Mouse (Mus musculus): ENCODE data around the gene Urah. TPM values are rescaled to one million over a fixed set of nuclear protein-coding genes. Genes with fewer than 3 reads are reported as not detected.

Gene Urah
- polyA plus RNA-seq, 1 experiment from 2014 or later, result not detected

DNA sequence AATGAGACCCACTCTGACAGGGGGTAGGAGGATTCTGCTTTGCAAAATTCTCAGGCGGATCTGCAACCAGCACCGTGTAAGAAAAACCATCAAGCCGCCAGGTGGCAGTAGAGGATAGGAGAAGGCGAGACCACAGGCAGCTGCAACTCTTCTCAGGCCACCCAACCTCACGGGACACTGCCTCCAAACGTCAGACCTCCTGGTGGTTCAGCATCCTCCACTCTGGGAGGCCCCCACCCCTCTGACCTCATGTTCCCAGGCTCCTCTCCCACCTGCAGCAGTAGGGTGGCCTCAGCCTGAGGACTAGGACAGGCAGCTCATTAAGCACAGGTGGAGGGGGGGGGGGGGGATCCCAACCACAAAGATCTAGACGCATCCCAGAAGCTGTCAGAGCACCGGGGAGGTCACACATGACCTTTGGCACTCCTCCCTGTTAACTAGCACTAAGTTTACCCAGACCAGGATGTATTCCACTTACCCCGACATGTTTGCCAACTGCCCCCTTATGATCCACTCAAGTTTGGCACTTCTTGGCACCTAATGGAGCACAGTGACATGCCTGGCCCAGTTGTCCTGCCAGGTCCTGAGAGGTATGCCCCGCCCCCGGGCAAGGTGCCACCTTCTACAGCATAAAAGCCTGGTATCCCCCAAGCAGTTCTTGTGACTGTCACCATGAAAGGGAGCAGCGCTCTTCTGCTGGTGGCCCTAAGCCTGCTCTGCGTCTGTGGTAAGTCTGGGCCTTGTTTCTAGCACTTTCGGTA, 10.3 kb downstream of the Urah start, which contains the start of gene Scgb1c1:
Gene Scgb1c1, plus strand, starts transcription at position 643 of the 761 bp plus-strand sequence.
- Histone ChIP-seq H3K4me1 (replicated peaks) (0 out of 2 replicates have a peak, but pooled peaks cover 2% of the 10 kb centered on the region), H3K9ac (no peak within 1 kb of the TSS), H3K9me3 (no peaks in the 10 kb centered on the region), H3K4me3 (no peak within 1 kb of the TSS), H3K4me2 (no peak within 1 kb of the TSS), H3K36me3 (no peaks in the 10 kb centered on the region), H3K27ac (no peak within 1 kb of the TSS), H3K27me3 (peaks cover 50% of the 10 kb centered on the region)
- peak; percentile 79 for ATAC-seq (ENCODE audit: low FRiP score)
- 34% methylated on average over 14 of the region's 14 CpGs for WGBS

DNA sequence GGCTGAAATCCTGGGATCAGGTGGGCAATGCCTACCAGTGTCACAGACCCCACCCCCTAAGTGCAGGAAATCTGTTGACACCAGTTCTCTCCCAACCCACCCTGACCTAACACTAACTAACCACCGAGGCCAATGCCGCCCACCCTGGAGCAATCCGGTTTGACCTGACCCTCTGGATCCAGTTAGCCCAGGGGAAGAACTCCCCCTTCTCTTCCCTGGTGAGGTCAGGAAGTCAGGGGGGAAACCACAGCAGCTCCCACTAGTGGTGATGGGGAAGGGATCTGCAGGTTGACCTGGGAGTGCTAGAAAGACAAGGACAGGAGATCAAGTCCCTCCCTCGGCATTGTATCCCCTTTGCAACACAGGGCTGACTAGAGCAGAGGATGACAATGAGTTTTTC, 10.9 kb downstream of the Urah start:
- no peak overlapping the region for H3K9ac ChIP-seq
- H3K27me3 ChIP-seq, result peaks cover 44% of the 10 kb centered on the region
- H3K4me1 ChIP-seq (replicated peaks), result 0 out of 2 replicates have a peak, but pooled peaks cover 2% of the 10 kb centered on the region
- H3K27ac ChIP-seq, result no peak overlapping the region
- ATAC-seq (ENCODE audit: low FRiP score), result no peak
- no peak overlapping the region for H3K4me2 ChIP-seq
- no peaks in the 10 kb centered on the region for H3K36me3 ChIP-seq
- no peaks in the 10 kb centered on the region for H3K9me3 ChIP-seq
- no peak overlapping the region for H3K4me3 ChIP-seq
- WGBS, result 73% methylated on average over 4 of the region's 4 CpGs

DNA sequence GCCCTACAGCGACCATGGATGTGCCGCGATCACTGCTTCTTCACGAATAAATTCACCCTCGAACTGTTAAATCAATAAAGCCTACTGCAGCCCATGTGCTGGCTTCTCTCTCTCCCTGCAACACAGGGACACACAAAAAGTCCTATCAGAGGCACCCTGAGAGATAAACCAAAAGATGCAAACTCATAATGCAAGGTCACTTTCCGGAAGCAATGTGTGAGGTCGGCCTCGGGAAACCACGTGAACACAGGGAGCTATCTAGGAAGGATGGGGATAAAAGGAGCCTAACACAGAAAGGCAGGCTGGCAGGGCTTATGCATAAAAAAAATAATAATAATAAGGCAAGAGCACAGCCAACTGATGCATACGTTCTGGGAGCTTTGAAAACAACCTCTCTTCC, 11.9 kb downstream of the Urah start:
- Histone ChIP-seq H3K4me2 (no peak overlapping the region), H3K9ac (peak overlapping the region; percentile 24; the same call in 1 of the 2 replicates), H3K27ac (no peak overlapping the region), H3K9me3 (no peaks in the 10 kb centered on the region), H3K4me3 (no peak overlapping the region), H3K36me3 (peaks cover 8% of the 10 kb centered on the region), H3K27me3 (peaks cover 34% of the 10 kb centered on the region), H3K4me1 (replicated peaks) (0 out of 2 replicates have a peak, but pooled peaks cover 2% of the 10 kb centered on the region)
- ATAC-seq (ENCODE audit: low FRiP score), result no peak
- 82% methylated on average over 10 of the region's 10 CpGs for WGBS

DNA sequence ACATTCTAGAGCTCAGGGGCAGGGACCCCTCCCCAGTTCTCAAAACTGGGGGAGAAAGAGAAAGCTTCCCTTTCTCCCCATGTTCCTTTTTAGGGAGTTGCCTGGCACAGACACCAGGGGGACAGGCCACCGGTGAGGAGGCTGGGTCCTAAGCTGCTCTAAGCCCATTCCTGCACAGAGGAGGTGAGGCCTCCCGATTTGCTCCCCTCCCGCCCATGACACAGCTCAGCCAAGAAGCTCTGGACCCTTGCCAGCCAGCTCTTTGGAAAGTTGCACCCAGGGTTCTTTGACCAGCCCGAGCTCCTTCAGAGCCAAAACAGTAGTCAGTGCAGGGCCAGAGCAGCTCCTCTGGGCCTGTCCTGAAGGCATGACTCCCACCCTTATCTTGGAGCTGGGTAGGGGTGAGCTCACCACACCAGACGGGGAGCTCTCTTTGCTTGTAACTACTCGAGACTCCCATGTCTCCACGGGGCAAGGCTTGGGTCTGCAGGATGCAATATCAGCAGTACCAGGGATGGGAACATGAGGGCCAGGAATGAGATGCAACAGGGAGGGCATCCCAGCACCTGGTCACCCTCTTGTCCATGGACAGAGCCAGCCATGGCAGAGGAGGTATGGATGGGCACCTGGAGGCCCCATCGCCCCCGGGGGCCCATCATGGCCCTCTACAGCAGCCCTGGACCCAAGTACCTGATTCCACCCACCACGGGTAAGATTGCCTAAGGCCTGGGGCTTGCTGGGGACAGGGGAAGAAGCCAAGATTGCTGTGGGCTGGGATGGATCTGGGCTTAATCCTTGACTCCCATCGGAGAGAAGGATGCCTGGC, 13.2 kb downstream of the Urah start, which contains the start of gene Odf3:
Gene Odf3, plus strand, starts transcription at position 51 of the 826 bp plus-strand sequence.
- peak within 1 kb of the TSS; percentile 24; the same call in 1 of the 2 replicates for H3K9ac ChIP-seq
- no peaks in the 10 kb centered on the region for H3K9me3 ChIP-seq
- no peak for ATAC-seq (ENCODE audit: low FRiP score)

DNA sequence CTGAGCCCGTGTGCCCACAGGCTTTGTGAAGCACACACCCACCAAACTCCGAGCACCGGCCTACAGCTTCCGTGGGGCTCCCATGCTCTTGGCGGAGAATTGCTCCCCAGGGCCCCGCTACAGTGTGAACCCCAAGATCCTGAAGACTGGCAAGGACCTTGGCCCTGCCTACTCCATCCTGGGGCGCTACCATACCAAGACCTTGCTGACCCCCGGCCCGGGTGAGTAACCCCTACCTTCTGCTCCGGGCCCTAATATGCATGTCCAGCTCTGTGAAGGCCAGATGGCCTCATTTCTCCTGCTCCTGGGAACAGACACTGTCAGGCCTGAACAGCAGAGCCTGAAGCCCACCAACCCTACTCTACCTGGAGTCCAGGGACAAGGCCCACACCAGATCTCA, 13.8 kb downstream of the Urah start:
- ATAC-seq (ENCODE audit: low FRiP score), result no peak
- Histone ChIP-seq H3K9ac (no peak overlapping the region), H3K27me3 (peaks cover 23% of the 10 kb centered on the region), H3K36me3 (peaks cover 27% of the 10 kb centered on the region), H3K4me3 (no peak overlapping the region), H3K27ac (no peak overlapping the region), H3K4me1 (replicated peaks) (0 out of 2 replicates have a peak, but pooled peaks cover 2% of the 10 kb centered on the region), H3K9me3 (no peaks in the 10 kb centered on the region), H3K4me2 (no peak overlapping the region)
- 94% methylated on average over 10 of the region's 10 CpGs for WGBS

More for the DNA sequence above, 13.2 kb downstream of the Urah start, which contains the start of gene Odf3:
- WGBS, result 76% methylated on average over 11 of the region's 11 CpGs
- Histone ChIP-seq H3K36me3 (peaks cover 21% of the 10 kb centered on the region), H3K27me3 (peaks cover 26% of the 10 kb centered on the region), H3K27ac (no peak within 1 kb of the TSS), H3K4me3 (no peak within 1 kb of the TSS), H3K4me2 (no peak within 1 kb of the TSS), H3K4me1 (replicated peaks) (0 out of 2 replicates have a peak, but pooled peaks cover 2% of the 10 kb centered on the region)

DNA sequence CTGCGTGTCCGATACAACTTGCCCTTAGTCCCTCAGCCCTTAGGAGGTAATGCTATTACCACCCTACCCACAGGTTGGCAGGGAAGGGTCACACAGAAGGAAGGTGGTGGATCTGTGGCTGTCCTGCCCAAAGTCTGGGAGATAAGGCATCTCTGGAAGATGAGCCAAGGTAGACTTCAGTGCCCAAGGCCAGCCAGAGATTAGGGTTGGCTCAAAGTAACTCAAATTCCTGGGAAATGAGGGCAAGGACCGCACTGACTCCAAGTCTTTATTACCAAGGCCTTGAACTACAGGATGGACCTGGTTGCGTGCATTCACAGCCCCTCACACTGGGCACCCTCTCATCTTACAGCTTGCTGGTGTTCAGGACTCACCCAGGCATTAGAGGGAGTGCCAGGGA, 17.1 kb downstream of the Urah start:
- Histone ChIP-seq H3K36me3 (peaks cover 36% of the 10 kb centered on the region), H3K4me3 (no peak overlapping the region), H3K27me3 (0 out of 2 replicates have a peak, but pooled peaks cover 3% of the 10 kb centered on the region), H3K9me3 (no peaks in the 10 kb centered on the region), H3K4me1 (replicated peaks) (peaks cover 12% of the 10 kb centered on the region), H3K27ac (no peak overlapping the region), H3K4me2 (no peak overlapping the region), H3K9ac (no peak overlapping the region)
- ATAC-seq (ENCODE audit: low FRiP score), result no peak
- WGBS, result 97% methylated on average over 4 of the region's 4 CpGs

DNA sequence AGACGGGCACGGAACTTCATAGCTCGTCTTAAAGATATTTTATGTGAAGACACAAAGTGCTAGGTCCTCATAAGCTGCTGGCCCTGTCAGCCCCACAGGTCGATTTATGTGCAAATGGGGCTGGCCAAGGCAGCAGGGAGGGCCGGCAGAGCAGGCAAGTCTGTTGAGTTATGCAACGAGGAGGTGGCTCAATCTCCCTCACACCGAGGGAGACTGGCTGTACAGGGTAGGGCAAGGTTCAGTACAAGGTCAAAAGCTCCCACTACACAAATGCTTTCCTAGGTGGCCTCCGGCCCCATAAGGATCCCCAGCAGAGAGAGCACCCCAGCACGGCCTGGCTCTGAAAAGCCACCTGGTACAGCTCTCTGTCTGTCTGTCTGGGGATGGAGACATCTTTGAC, 18.6 kb downstream of the Urah start:
- no peak overlapping the region for H3K4me2 ChIP-seq
- H3K36me3 ChIP-seq, result peaks cover 38% of the 10 kb centered on the region
- WGBS, result 92% methylated on average over 9 of the region's 9 CpGs
- H3K27me3 ChIP-seq, result no peaks in the 10 kb centered on the region
- H3K4me3 ChIP-seq, result no peak overlapping the region
- no peak overlapping the region for H3K9ac ChIP-seq
- H3K4me1 ChIP-seq (replicated peaks), result peaks cover 21% of the 10 kb centered on the region
- no peak overlapping the region for H3K27ac ChIP-seq
- no peak for ATAC-seq (ENCODE audit: low FRiP score)
- H3K9me3 ChIP-seq, result no peaks in the 10 kb centered on the region

DNA sequence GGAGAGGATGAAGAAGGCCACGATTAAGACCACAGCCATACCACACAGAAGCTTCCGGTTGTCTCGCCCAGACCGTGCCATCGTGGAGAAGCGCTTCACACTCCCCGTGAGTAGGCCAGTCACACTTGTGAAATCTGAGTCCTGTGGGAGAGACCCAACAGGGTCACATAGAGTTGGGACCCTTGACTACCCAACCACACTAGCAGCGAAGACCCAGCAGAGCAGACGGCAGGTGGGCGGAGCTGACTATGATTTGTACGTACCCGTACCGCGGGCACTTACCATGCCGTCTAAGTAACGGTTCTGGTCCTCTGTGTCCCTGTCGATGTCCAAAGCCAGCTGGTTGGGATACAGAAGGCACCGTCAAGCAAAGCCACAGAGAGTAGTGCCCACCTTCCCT, 19.7 kb downstream of the Urah start:
- 0 out of 2 replicates have a peak overlapping the region, but pooled peaks have one; percentile 98 for H3K4me2 ChIP-seq
- WGBS, result 96% methylated on average over 18 of the region's 18 CpGs
- ATAC-seq (ENCODE audit: low FRiP score), result no peak
- peaks cover 49% of the 10 kb centered on the region for H3K36me3 ChIP-seq
- H3K9me3 ChIP-seq, result no peaks in the 10 kb centered on the region
- H3K9ac ChIP-seq, result no peak overlapping the region
- H3K27me3 ChIP-seq, result no peaks in the 10 kb centered on the region
- peaks cover 32% of the 10 kb centered on the region for H3K4me1 ChIP-seq (replicated peaks)
- no peak overlapping the region for H3K4me3 ChIP-seq
- H3K27ac ChIP-seq, result no peak overlapping the region

DNA sequence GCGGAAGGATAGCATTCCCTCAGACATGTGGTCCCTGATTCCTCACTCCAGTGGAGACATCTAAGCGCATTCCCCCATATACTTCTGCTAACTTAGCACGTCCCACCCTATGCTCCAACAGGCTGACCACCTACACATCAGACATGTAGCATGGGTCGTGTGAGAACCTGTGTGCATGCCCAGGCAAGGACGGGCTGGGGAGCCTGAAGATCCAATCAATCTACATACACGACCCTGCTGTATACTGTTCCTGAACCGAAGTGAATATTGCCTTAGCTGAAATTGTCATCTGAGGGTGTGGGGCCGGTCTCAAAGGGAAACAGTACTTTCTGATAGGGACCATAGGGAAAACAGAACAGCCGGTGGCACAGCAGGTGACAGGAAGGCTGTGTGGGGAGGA, 20.4 kb downstream of the Urah start:
- Histone ChIP-seq H3K9me3 (no peaks in the 10 kb centered on the region), H3K4me2 (peak overlapping the region; percentile 98), H3K36me3 (peaks cover 55% of the 10 kb centered on the region), H3K27ac (no peak overlapping the region), H3K4me3 (peak overlapping the region; percentile 85), H3K27me3 (no peaks in the 10 kb centered on the region), H3K9ac (peak overlapping the region; percentile 87), H3K4me1 (replicated peaks) (peaks cover 39% of the 10 kb centered on the region)
- ATAC-seq (ENCODE audit: low FRiP score), result no peak
- WGBS, result 76% methylated on average over 9 of the region's 9 CpGs

DNA sequence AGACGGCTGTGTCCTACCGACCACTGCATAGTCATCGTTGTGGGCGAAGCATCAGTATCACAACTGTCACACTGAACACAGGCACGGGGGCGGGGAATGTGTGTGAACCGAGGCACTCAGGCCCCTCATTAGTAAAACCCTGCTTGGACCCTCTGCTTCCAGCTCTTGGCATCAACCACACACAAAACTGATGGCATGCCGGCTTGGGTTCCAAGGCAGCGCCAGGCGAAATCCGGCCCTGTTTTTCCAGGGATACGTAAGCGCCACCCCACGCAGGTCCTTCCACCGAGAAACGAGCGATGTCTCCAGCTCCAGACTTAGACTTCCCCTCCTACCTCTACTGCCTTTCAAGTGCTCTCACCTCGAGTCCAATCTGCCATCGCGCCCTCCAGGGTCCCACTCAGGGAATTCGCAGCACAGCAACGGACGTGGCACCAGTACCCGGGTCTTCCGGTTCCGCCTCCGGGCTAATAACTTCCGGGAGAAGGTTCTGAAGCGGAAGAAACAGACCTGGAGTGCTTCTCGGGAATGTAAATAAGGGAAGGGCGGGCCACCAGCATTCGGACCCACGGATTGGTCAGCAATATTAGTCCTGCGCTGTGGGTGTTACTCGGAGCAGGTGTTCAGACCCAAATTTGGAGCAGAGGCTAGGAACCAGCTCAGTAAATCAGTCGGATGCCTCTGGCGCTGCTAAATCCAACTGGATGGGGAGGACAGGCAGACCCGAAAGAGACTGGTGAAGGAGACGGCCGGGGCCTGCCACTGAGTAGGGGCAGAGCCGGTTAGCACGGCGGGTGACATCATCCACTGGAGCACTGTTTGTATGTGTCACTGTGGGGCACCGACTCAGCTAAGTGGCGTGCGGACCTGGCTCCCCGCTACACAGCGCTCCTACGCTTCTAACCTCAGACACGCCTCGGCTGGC, 21.3 kb downstream of the Urah start, which contains the start of gene Gm45785:
Gene Gm45785, minus strand, starts transcription at position 472 of the 925 bp plus-strand sequence.
- Histone ChIP-seq H3K9ac (peak within 1 kb of the TSS; percentile 87), H3K4me1 (replicated peaks) (peaks cover 39% of the 10 kb centered on the region), H3K4me2 (peak within 1 kb of the TSS; percentile 98), H3K36me3 (peaks cover 62% of the 10 kb centered on the region), H3K9me3 (no peaks in the 10 kb centered on the region), H3K27me3 (no peaks in the 10 kb centered on the region), H3K4me3 (peak within 1 kb of the TSS; percentile 85), H3K27ac (peak within 1 kb of the TSS; percentile 94)
- 2% methylated on average over 51 of the region's 51 CpGs for WGBS
- peak; percentile 85 for ATAC-seq (ENCODE audit: low FRiP score)

DNA sequence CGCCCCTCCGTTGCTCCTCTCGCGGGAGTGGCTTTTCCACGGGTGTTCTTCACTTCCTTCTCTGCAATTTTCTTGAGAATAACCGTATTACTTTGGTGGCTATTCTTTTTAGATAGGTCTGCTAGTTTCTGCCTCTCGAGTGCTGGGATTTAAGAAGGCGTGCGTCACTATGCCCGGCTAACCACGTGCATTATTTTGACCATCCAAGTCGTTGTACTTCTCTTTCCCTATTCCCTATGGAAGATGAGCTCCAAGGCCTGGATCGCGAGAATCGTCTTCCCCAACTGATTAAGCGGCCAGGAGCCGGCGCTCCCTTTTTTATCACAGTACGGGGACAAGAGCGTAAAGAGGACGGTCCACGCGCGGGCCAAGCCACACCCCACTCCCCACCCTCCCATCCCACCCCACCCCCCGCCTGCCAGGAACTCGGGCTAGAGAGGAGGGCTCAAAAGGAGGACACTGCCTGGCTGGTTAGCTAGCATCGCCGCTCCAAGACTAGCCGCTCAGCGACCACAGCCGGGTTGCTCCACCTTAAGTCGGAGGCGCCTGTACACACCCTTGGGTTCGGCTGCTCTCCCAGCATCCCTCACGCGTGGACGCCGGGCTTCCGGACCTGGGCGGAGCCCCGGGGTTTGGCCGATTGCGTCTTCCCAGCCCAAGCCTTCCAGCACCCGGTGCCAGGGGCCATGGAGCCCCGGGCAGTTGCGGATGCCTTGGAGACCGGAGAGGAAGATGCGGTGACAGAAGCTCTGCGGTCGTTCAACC, 22.1 kb downstream of the Urah start, which contains the start of gene Ric8a:
Gene Ric8a, plus strand, starts transcription at position 173 of the 765 bp plus-strand sequence.
- Histone ChIP-seq H3K27ac (peak within 1 kb of the TSS; percentile 94), H3K4me1 (replicated peaks) (peaks cover 39% of the 10 kb centered on the region), H3K9me3 (no peaks in the 10 kb centered on the region), H3K4me3 (peak within 1 kb of the TSS; percentile 85), H3K4me2 (peak within 1 kb of the TSS; percentile 98), H3K36me3 (peaks cover 62% of the 10 kb centered on the region), H3K9ac (peak within 1 kb of the TSS; percentile 87), H3K27me3 (no peaks in the 10 kb centered on the region)
- under 1% methylated on average over 50 of the region's 50 CpGs for WGBS
- peak; percentile 79 for ATAC-seq (ENCODE audit: low FRiP score)

All from hindbrain, embryonic 13.5 days (tissue).